Mouse (Mus musculus) G1E (cell line): ENCODE measurements at regions not wholly inside any gene's neighbourhood (a gene's known extent, or its start where the extent isn't known, plus 50 kb on each side); places are given as distances from the start of the nearest gene placed in this dataset.

Experiments
- CTCF ChIP-seq: IDR thresholded peaks from 2 replicates; pipeline ENCODE4 v1.5.1; 2012; ENCODE audit warnings: low read depth, low read length, inconsistent platforms, mixed read lengths
- GATA1 ChIP-seq: IDR thresholded peaks from 2 replicates; pipeline ENCODE4 v1.6.1; 2012; ENCODE audit warnings: borderline replicate concordance, low read length, inconsistent platforms, mixed read lengths
- GATA2 ChIP-seq: IDR thresholded peaks from 2 replicates; pipeline ENCODE4 v1.6.1; 2012; ENCODE audit warnings: low read depth, low read length, inconsistent platforms, borderline replicate concordance
- TAL1 ChIP-seq: conservative IDR thresholded peaks from 2 replicates; pipeline ENCODE4 v1.6.1; 2012; ENCODE audit warnings: low read depth, low read length, inconsistent platforms, mixed read lengths

DNA sequence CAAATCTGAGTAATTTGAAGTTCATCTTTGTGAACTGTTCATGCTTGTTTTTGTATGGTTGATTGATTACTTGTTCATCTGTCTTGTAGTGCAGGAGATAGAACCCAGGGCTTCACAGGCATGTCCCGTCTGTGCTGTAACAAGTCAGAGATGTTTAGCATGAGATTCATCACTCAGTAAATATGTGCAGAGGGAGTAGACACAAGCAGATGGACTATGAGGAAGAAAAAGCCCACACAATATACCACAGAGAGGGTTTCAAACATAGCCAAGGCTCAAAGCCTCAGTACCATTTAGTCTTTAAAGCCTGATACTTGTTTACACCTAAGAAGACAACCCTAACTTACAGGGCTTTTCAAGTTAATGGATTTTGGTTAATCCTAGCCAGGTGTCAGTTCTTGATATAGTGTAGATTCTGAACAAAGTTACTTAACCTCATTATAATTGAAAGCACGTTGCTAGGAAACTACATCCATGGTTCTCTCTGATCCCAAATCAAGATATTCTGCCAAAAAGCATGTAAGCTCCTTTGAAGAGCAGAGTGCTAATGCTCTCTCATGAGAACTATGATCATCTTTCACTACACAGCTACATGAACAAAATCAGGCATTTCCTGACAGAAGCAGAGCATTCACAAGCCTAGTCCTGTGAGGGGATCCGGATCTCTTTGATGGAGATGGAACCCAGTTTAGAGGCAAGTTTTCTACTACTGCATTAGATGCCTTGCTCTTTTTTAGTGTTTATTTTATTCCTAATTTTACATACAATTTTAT lies 1286.7 kb downstream of the Gm37988 start:
- TF ChIP-seq GATA1, result no peak
- TF ChIP-seq TAL1, result no peak
- no peak for TF ChIP-seq CTCF
- TF ChIP-seq GATA2, result no peak
